Mouse (Mus musculus) G1E (cell line): Measurements from ENCODE around the gene Khdc1a.

Source experiments
- CTCF ChIP-seq: IDR thresholded peaks from 2 replicates; pipeline ENCODE4 v1.5.1; 2012; ENCODE audit warnings: low read depth, low read length, inconsistent platforms, mixed read lengths
- GATA1 ChIP-seq: IDR thresholded peaks from 2 replicates; pipeline ENCODE4 v1.6.1; 2012; ENCODE audit warnings: borderline replicate concordance, low read length, inconsistent platforms, mixed read lengths
- GATA2 ChIP-seq: IDR thresholded peaks from 2 replicates; pipeline ENCODE4 v1.6.1; 2012; ENCODE audit warnings: low read depth, low read length, inconsistent platforms, borderline replicate concordance
- POLR2AphosphoS5 ChIP-seq: IDR thresholded peaks from 2 replicates; pipeline ENCODE4 v1.6.1; 2012; ENCODE audit warnings: low read depth, low read length, inconsistent platforms; ENCODE audit not compliant: insufficient replicate concordance

DNA sequence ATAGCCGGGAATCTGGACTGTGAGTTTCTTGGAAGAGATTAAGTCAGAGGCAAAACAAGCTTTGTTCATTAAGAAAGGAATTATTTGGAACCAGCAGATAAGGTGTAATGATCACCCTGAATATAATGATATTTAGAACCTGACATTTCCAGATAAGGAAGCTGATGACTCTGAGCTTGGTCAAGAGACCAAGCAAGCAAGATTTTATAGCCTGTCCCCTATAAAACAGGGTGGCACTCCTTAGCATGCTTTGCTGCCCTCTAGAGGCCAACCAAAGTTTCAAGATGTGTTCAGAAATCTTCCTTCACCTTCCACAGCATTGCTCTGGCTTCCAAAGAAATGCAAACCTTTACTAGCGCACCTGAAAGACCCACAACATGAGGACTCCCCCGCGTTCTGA lies 5.2 kb upstream of the Khdc1a start:
- peak; percentile 78 for TF ChIP-seq CTCF
- TF ChIP-seq POLR2AphosphoS5: no peak
- no peak for TF ChIP-seq GATA1
- TF ChIP-seq GATA2: no peak
